Mouse (Mus musculus): ENCODE measurements around the gene Bnipl.

GRCm38 (mm10) chr3:95250361-95250760 is 632 bp downstream of the Bnipl start:
- TF ChIP-seq CTCF (IDR thresholded peaks at IDR 0.05; ENCODE audit: extremely low read depth, insufficient read depth, low read length) (no peak), POLR2A (IDR thresholded peaks at IDR 0.05; ENCODE audit: extremely low read depth, insufficient read depth, low read length) (no peak)
